Mouse (Mus musculus) thymus, adult 2 months (tissue): Measurements from ENCODE around the gene Mterf1b.
"Not testable (repeated sequence)": the region's sequence is repeated elsewhere in the genome, so short reads cannot be mapped to it uniquely, and the experiment has no call there.

Experiments
- CTCF ChIP-seq: fragments of 200-500 bp; IDR thresholded peaks from 2 replicates; pipeline ENCODE4 v1.5.1; 2012; ENCODE audit warnings: mild to moderate bottlenecking, control low read depth, low read length, moderate library complexity, borderline replicate concordance; ENCODE audit not compliant: control insufficient read depth, poor library complexity, insufficient read depth; ENCODE audit errors: extremely low read depth
- POLR2A ChIP-seq: fragments of 200-500 bp; IDR thresholded peaks from 2 replicates; pipeline ENCODE4 v1.6.1; 2012; ENCODE audit warnings: mild to moderate bottlenecking, low read length, control low read depth, moderate library complexity; ENCODE audit not compliant: control insufficient read depth, poor library complexity, insufficient read depth; ENCODE audit errors: extremely low read depth

GRCm38 (mm10) chr5:4176421-4176820 lies 15.7 kb upstream of the Mterf1b start:
- not testable (repeated sequence) for TF ChIP-seq CTCF, POLR2A
